Mouse (Mus musculus) forebrain, embryonic 14.5 days (tissue): ENCODE data around the gene Tpr. TPM values are rescaled to one million over a fixed set of nuclear protein-coding genes. Genes with fewer than 3 reads are reported as not detected.

Source experiments
- ATAC-seq: fragments of 200-750 bp; cut with Nextera tagmentation; 2 replicates; pipeline ENCODE4 v1.8.0; 2017; ENCODE audit warnings: mild to moderate bottlenecking, moderate library complexity
- DNase-seq: peaks from one replicate; pipeline ENCODE4 v3.0.0-alpha.2; 2015; ENCODE audit warnings: low spot score
- H3K27ac ChIP-seq: fragments of 300-500 bp; sonication (generic); 2 replicates; pipeline ENCODE4 v1.5.1; 2014; ENCODE audit warnings: low read depth, mild to moderate bottlenecking, control low read depth, low read length, moderate library complexity
- H3K27me3 ChIP-seq: fragments of 300-500 bp; sonication (generic); replicated peaks from 2 replicates; pipeline ENCODE4 v1.6.1; 2014; ENCODE audit warnings: low read length, control low read depth, mixed read lengths; ENCODE audit not compliant: control insufficient read depth, insufficient read depth
- H3K36me3 ChIP-seq: fragments of 300-500 bp; sonication (generic); 2 replicates; pipeline ENCODE4 v1.6.1; 2014; ENCODE audit warnings: low read length, control low read depth; ENCODE audit not compliant: control insufficient read depth, insufficient read depth
- H3K4me1 ChIP-seq: fragments of 300-500 bp; sonication (generic); 2 replicates; pipeline ENCODE4 v1.6.1; 2014; ENCODE audit warnings: antibody characterized with exemption, low read length, control low read depth; ENCODE audit not compliant: control insufficient read depth, insufficient read depth
- H3K4me2 ChIP-seq: fragments of 300-500 bp; sonication (generic); 2 replicates; pipeline ENCODE4 v1.6.1; 2014; ENCODE audit warnings: mild to moderate bottlenecking, control low read depth, low read length
- H3K4me3 ChIP-seq: fragments of 300-500 bp; sonication (generic); 2 replicates; pipeline ENCODE4 v1.5.1; 2014; ENCODE audit warnings: low read depth, low read length, control low read depth
- H3K9ac ChIP-seq: fragments of 300-500 bp; sonication (generic); 2 replicates; pipeline ENCODE4 v1.6.1; 2014; ENCODE audit warnings: mild to moderate bottlenecking, low read length, control low read depth, moderate library complexity
- H3K9me3 ChIP-seq: fragments of 300-500 bp; sonication (generic); replicated peaks from 2 replicates; pipeline ENCODE4 v1.6.1; 2016; ENCODE audit warnings: low read length, control low read depth, mixed read lengths; ENCODE audit not compliant: control insufficient read depth
- WGBS: fragments of 180-500 bp; shearing (Covaris S2); extraction: QIAGEN DNeasy Blood & Tissue Kit; methylation state at CpG from one replicate; pipeline ENCODE4 v1.1.7; 2014; 5-methylcytosine and 5-hydroxymethylcytosine counted together
- polyA plus RNA-seq: library from polyadenylated mRNA; unstranded; fragments of >200 nt; fragmentation: Nextera tagmentation; extraction: Ambion mirVana; gene quantifications from 2 replicates; pipeline ENCODE4 v1.2.1, GENCODE M21; 2014

The Tpr gene
- polyA plus RNA-seq, 1 experiment from 2014 or later: 108 TPM

- H3K36me3 ChIP-seq: no peaks in the 10 kb centered on the region
- no peaks in the 10 kb centered on the region for H3K9me3 ChIP-seq
- no peaks in the 10 kb centered on the region for H3K4me1 ChIP-seq
- H3K27me3 ChIP-seq: no peaks in the 10 kb centered on the region
- no peak for DNase-seq
- H3K4me2 ChIP-seq: no peak overlapping the region
- H3K4me3 ChIP-seq: no peak overlapping the region
- H3K27ac ChIP-seq: no peak overlapping the region
- no peak overlapping the region for H3K9ac ChIP-seq
- no peak for ATAC-seq
- WGBS: 89% methylated on average over 3 of the region's 3 CpGs
These were observed 77.4 kb downstream of the Tpr start for GRCm38 (mm10) chr1:150469992-150470391.

DNA sequence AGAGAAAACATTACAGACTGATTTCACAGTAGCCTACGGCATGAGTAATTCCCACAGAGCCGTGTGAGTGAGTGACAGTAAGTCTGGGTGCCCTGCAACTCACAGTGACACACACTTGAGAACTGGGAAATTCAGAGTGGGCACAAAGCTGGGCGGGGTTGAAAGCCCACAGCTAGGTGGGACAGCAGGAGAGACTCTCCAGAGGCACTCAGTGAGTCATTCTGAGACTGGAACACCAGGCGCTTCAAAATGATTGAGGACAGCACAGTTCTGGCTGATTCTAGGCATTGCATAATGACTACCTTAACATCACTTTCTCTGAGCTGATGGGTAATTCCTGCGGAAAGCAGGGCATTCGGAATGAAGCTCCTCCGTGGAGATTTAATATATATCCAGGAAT is 79.9 kb downstream of the Tpr start:
- Histone ChIP-seq H3K36me3 (no peaks in the 10 kb centered on the region), H3K27ac (no peak overlapping the region), H3K9ac (no peak overlapping the region), H3K4me3 (no peak overlapping the region), H3K27me3 (no peaks in the 10 kb centered on the region), H3K4me2 (no peak overlapping the region), H3K4me1 (no peaks in the 10 kb centered on the region), H3K9me3 (no peaks in the 10 kb centered on the region)
- WGBS: 87% methylated on average over 7 of the region's 7 CpGs
- no peak for ATAC-seq
- DNase-seq: no peak

DNA sequence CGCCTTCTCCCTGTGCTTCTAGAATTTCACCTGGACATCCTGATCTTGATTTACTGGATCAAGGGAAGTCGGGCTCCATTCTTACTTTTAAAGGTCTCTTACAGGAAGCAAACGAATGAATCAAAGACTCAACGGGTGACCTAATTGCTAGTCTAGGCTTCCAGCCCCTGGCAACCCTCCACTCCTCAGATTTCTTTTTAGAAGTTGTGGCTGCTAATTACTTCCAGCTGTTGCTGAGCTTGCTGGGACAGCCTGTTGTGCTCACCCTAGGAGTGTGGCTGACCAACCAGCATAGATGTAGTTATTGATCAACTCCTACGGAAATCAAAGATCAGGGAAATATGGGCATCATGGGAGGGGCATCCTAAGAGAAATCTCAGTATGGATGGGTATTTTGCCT is 88.0 kb downstream of the Tpr start:
- Histone ChIP-seq H3K4me3 (no peak overlapping the region), H3K4me1 (no peaks in the 10 kb centered on the region), H3K27ac (no peak overlapping the region), H3K9ac (no peak overlapping the region), H3K27me3 (no peaks in the 10 kb centered on the region), H3K9me3 (no peaks in the 10 kb centered on the region), H3K4me2 (no peak overlapping the region), H3K36me3 (no peaks in the 10 kb centered on the region)
- ATAC-seq (no peak), DNase-seq (no peak)
- 74% methylated on average over 5 of the region's 5 CpGs for WGBS

DNA sequence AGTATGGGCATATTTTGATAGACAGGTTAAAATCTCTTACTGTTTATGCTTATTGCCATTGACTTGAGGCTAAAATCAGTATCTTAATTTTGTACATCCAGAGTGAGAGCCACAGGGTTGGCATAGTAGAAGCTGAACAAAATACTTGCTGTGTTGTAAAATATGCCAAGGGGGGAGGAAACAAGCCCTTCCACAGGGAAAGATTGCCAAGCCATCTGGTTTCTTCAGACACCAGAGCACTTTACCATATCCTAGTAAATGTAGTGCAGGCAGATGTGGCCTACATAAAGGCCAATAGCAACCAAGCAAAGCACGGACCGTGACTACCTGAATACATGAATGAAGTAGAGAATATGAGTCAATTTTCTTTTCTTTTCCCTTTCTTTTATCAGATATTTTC is 96.5 kb downstream of the Tpr start:
- no peaks in the 10 kb centered on the region for H3K4me1 ChIP-seq
- no peaks in the 10 kb centered on the region for H3K36me3 ChIP-seq
- H3K9me3 ChIP-seq: no peaks in the 10 kb centered on the region
- H3K27ac ChIP-seq: no peak overlapping the region
- WGBS: 93% methylated on average over 2 of the region's 2 CpGs
- no peak for ATAC-seq
- H3K4me2 ChIP-seq: no peak overlapping the region
- DNase-seq: peak; percentile 20
- H3K9ac ChIP-seq: no peak overlapping the region
- H3K4me3 ChIP-seq: no peak overlapping the region
- no peaks in the 10 kb centered on the region for H3K27me3 ChIP-seq

- H3K27me3 ChIP-seq: no peaks in the 10 kb centered on the region
- peaks cover 4% of the 10 kb centered on the region; the same call in 1 of the 2 replicates for H3K9me3 ChIP-seq
- no peak overlapping the region for H3K27ac ChIP-seq
- no peak for DNase-seq
- no peak for ATAC-seq
- H3K9ac ChIP-seq: no peak overlapping the region
- H3K4me2 ChIP-seq: no peak overlapping the region
- H3K36me3 ChIP-seq: no peaks in the 10 kb centered on the region
- H3K4me3 ChIP-seq: no peak overlapping the region
- 84% methylated on average over 6 of the region's 6 CpGs for WGBS
- H3K4me1 ChIP-seq: no peaks in the 10 kb centered on the region
These were observed 104.1 kb downstream of the Tpr start for GRCm38 (mm10) chr1:150496626-150497302.

DNA sequence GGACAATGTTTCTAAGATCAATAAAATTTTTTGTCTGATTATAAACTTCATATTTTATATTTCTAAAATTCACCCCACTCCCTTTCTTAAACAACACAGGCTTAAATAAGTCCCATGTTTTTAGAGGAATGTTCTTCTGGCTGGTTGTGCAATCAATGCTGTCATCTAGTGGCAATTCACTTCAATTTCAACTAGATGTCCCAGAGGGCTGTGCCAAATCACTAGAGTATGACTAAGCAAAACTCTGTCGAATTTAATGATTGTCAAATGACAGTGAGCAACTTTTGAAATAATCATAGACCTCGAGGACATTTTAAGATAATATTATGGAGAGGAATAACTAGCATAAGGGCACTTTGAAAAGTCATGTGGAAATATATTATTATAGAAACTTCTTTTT is 105.1 kb downstream of the Tpr start:
- DNase-seq: no peak
- H3K36me3 ChIP-seq: no peaks in the 10 kb centered on the region
- no peaks in the 10 kb centered on the region for H3K27me3 ChIP-seq
- no peak overlapping the region for H3K9ac ChIP-seq
- no peak overlapping the region for H3K4me2 ChIP-seq
- 71% methylated on average over 2 of the region's 2 CpGs for WGBS
- no peak overlapping the region for H3K27ac ChIP-seq
- no peak for ATAC-seq
- H3K4me3 ChIP-seq: no peak overlapping the region
- H3K4me1 ChIP-seq: no peaks in the 10 kb centered on the region
- peaks cover 4% of the 10 kb centered on the region; the same call in 1 of the 2 replicates for H3K9me3 ChIP-seq

DNA sequence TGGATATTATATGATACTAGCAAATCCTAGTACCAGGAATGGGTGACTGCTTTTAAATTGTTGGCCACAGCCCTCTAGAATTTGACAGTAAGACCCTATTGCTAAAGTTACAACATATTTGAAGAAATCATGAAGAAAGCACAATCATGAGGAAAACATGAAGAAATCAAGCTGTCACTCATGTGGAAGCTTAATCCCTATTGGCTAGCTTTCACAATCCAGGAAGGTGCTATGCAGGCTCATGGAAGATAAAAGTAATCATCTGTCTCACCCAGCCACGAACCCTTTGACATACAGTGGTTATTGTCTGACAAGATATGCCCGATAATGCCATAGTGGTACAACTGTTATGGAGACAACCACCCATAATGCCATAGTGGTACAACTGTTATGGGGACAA is 105.5 kb downstream of the Tpr start:
- ATAC-seq: no peak
- Histone ChIP-seq H3K27ac (no peak overlapping the region), H3K36me3 (no peaks in the 10 kb centered on the region), H3K4me3 (no peak overlapping the region), H3K4me2 (no peak overlapping the region), H3K4me1 (no peaks in the 10 kb centered on the region), H3K9ac (no peak overlapping the region), H3K27me3 (no peaks in the 10 kb centered on the region), H3K9me3 (peaks cover 4% of the 10 kb centered on the region; the same call in 1 of the 2 replicates)
- 81% methylated on average over 2 of the region's 2 CpGs for WGBS
- no peak for DNase-seq

Other genes starting within 250 kb of the Tpr start
- gene Pdc, start 73.4 kb upstream of the Tpr start, polyA plus RNA-seq: not detected in 2 replicates
- gene Odr4, start 242 bp downstream of the Tpr start, polyA plus RNA-seq: 41.1 and 43.2 TPM in 2 replicates
- gene Prg4, start 73.3 kb downstream of the Tpr start, polyA plus RNA-seq: 0.37 and 0.63 TPM in 2 replicates